Mouse (Mus musculus) cerebellum, adult 2 months (tissue): Measurements from ENCODE around the gene Gm21970. TPM values are rescaled to one million over a fixed set of nuclear protein-coding genes. Genes with fewer than 3 reads are reported as not detected.
A peak's percentile ranks its signal among the peaks of the same experiment; 100 is the strongest.

Experiments
- DNase-seq, 2 experiments: peaks; one replicate each; pipeline ENCODE4 v3.0.0; 2021
- H3K27ac ChIP-seq: fragments of 200-500 bp; 2 replicates; pipeline ENCODE4 v1.5.1; 2012; ENCODE audit warnings: low read length, control low read depth, inconsistent platforms; ENCODE audit not compliant: insufficient read depth
- H3K27me3 ChIP-seq: fragments of 200-500 bp; 2 replicates; pipeline ENCODE4 v1.6.1; 2012; ENCODE audit warnings: inconsistent platforms, mild to moderate bottlenecking, low read length, moderate library complexity; ENCODE audit not compliant: control insufficient read depth, insufficient read depth
- H3K4me1 ChIP-seq: fragments of 200-500 bp; 2 replicates; pipeline ENCODE4 v1.6.1; 2011; ENCODE audit warnings: low read length; ENCODE audit not compliant: control insufficient read depth, insufficient read depth
- H3K4me3 ChIP-seq: fragments of 200-500 bp; replicated peaks from 2 replicates; pipeline ENCODE3; 2011; ENCODE audit warnings: mild to moderate bottlenecking, low read depth, low read length, control low read depth; ENCODE audit not compliant: insufficient read depth
- CTCF ChIP-seq: fragments of 200-500 bp; IDR thresholded peaks from 2 replicates; pipeline ENCODE4 v1.5.1; 2011; ENCODE audit warnings: low read depth, mild to moderate bottlenecking, control low read depth, low read length, moderate library complexity, borderline replicate concordance; ENCODE audit not compliant: insufficient read depth
- POLR2A ChIP-seq: fragments of 200-500 bp; IDR thresholded peaks from 2 replicates; pipeline ENCODE4 v1.6.1; 2011; ENCODE audit warnings: low read length, control low read depth, borderline replicate concordance; ENCODE audit not compliant: insufficient read depth
- WGBS: fragments of 180-500 bp; shearing (Covaris S2); methylation state at CpG from one replicate; pipeline ENCODE4 v1.1.7; 2018; 5-methylcytosine and 5-hydroxymethylcytosine counted together
- polyA plus RNA-seq: library from polyadenylated mRNA; depleted of rRNA; stranded (reverse); fragments of >200 nt; gene quantifications from 2 replicates; pipeline ENCODE4 v1.2.3, GENCODE M21; 2012

Gene Gm21970
- polyA plus RNA-seq, 1 experiment, result not detected

GRCm38 (mm10) chr16:91382261-91382790 lies 9.2 kb upstream of the Gm21970 start:
- WGBS, result 90% methylated on average over 9 of the region's 9 CpGs

DNA sequence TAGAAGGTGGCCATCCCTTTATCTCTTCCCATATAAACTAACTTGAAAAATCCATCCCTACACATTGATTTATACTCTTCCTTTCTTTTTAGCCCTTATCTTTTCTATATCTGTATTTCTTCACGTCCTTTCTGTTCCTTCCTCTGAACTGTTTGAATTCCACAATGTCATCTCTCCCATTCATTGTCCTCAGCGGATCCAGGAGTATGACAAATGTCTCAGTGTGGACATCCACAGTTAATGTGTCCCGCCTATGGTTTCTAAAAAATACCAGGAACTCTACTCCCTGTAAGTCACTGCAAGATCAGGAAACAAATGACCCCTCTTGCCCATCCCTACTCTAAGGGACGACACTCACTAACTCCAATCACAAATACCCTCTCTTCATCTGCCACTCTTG lies 7.3 kb upstream of the Gm21970 start:
- Histone ChIP-seq H3K27me3 (no peaks in the 10 kb centered on the region), H3K4me3 (no peak overlapping the region), H3K4me1 (no peaks in the 10 kb centered on the region), H3K27ac (no peak overlapping the region)
- DNase-seq, result no peak
- 88% methylated on average over 4 of the region's 4 CpGs for WGBS
- TF ChIP-seq POLR2A (no peak), CTCF (no peak)

More at GRCm38 (mm10) chr16:91382261-91382790, 9.2 kb upstream of the Gm21970 start:
- TF ChIP-seq POLR2A (no peak), CTCF (no peak)
- Histone ChIP-seq H3K27ac (no peak overlapping the region), H3K27me3 (no peaks in the 10 kb centered on the region), H3K4me3 (no peak overlapping the region), H3K4me1 (no peaks in the 10 kb centered on the region)
- DNase-seq, result no peak

- no peak overlapping the region for H3K4me3 ChIP-seq
- no peak overlapping the region for H3K27ac ChIP-seq
- WGBS, result 60% methylated on average over 10 of the region's 10 CpGs
- TF ChIP-seq CTCF, result no peak
- TF ChIP-seq POLR2A, result no peak
- no peaks in the 10 kb centered on the region for H3K4me1 ChIP-seq
- no peak for DNase-seq
- no peaks in the 10 kb centered on the region for H3K27me3 ChIP-seq
Observed at GRCm38 (mm10) chr16:91385621-91386020, 5.9 kb upstream of the Gm21970 start.

DNA sequence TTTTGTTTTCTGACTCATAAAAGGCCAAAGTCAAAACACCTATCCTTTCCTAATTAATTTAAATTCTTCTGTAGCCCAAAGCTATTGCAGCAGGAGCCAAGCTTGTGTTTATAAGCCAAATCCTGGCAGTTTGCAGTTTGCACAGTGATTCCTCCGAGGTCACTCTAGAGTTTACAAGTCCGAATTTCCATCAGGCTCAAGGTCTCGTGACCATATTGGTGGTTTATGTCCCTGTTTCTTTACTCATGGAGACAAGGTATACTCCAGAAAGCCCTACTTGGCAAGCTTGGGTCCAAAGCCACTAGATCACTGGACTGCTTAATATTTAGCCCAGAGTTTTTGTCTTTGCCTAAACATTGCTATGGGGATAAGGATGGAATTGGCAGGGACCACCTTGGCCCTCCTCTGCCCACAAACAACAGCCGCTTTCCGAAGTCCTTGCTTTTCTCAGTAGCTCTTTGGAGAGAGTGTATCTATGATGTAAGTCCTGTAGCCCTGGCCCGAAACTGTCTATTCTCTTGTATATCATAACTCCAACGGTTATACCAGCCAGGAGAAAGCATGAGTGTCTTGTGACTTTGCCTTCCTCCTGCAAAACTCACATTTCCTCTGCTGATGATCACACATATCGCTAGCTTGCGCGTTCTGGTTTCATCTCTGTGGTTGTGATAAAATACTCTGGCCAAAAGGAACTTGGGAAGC lies 5.0 kb upstream of the Gm21970 start:
- no peak for DNase-seq
- no peak for TF ChIP-seq POLR2A
- no peak for TF ChIP-seq CTCF
- Histone ChIP-seq H3K4me3 (no peak overlapping the region), H3K27me3 (no peaks in the 10 kb centered on the region), H3K4me1 (no peaks in the 10 kb centered on the region), H3K27ac (no peak overlapping the region)
- WGBS, result 86% methylated on average over 10 of the region's 10 CpGs

- Histone ChIP-seq H3K4me1 (no peaks in the 10 kb centered on the region), H3K27me3 (no peaks in the 10 kb centered on the region), H3K27ac (no peak overlapping the region), H3K4me3 (no peak overlapping the region)
- TF ChIP-seq CTCF, result no peak
- no peak for TF ChIP-seq POLR2A
- WGBS, result 87% methylated on average over 3 of the region's 3 CpGs
- DNase-seq, result no peak
Observed at GRCm38 (mm10) chr16:91387121-91387486, 4.4 kb upstream of the Gm21970 start.

GRCm38 (mm10) chr16:91390100-91390499 lies 1.4 kb upstream of the Gm21970 start:
- Histone ChIP-seq H3K4me3 (no peak overlapping the region), H3K4me1 (no peaks in the 10 kb centered on the region), H3K27ac (no peak overlapping the region), H3K27me3 (no peaks in the 10 kb centered on the region)
- DNase-seq, result no peak
- 94% methylated on average over 4 of the region's 4 CpGs for WGBS
- TF ChIP-seq CTCF, result peak; percentile 55; the same call in 1 of the 2 replicates
- no peak for TF ChIP-seq POLR2A

- WGBS, result 45% methylated on average over 4 of the region's 4 CpGs
Observed at GRCm38 (mm10) chr16:91394826-91395410, 3.4 kb downstream of the Gm21970 start.

GRCm38 (mm10) chr16:91395633-91396392 lies 4.3 kb downstream of the Gm21970 start:
- no peaks in the 10 kb centered on the region for H3K27me3 ChIP-seq
- H3K4me1 ChIP-seq, result no peaks in the 10 kb centered on the region
- no peak overlapping the region for H3K27ac ChIP-seq
- no peak overlapping the region for H3K4me3 ChIP-seq
- no peak for TF ChIP-seq CTCF
- TF ChIP-seq POLR2A, result no peak
- WGBS, result 76% methylated on average over 8 of the region's 8 CpGs
- no peak for DNase-seq

More at GRCm38 (mm10) chr16:91394826-91395410, 3.4 kb downstream of the Gm21970 start:
- Histone ChIP-seq H3K27me3 (no peaks in the 10 kb centered on the region), H3K4me1 (no peaks in the 10 kb centered on the region), H3K4me3 (no peak overlapping the region), H3K27ac (no peak overlapping the region)
- DNase-seq, result no peak
- TF ChIP-seq POLR2A (no peak), CTCF (no peak)
